8 mouse cellular contexts compared by ENCODE assay signal in genomic region chr12:4080311-4080710, GRCm38 (mm10). TPM values are rescaled to one million over a fixed set of nuclear protein-coding genes. Genes with fewer than 3 reads are reported as not detected.
DNase-seq lines count a peak whose midpoint lies in the region; ATAC-seq lines count a peak whose summit lies in the region.

No protein-coding gene starts in this region.

- H3K4me1 ChIP-seq in midbrain, embryonic 11.5 days (ENCODE audit: control insufficient read depth, insufficient read depth, low read length), result peaks cover 5% of the 10 kb centered on the region
- H3K4me1 ChIP-seq in midbrain, embryonic 13.5 days (replicated peaks), result peaks cover 19% of the 10 kb centered on the region
- no peaks in the 10 kb centered on the region for H3K4me1 ChIP-seq in embryonic facial prominence, embryonic 14.5 days (ENCODE audit: control insufficient read depth, insufficient read depth, low read length)
- H3K4me1 ChIP-seq in liver, embryonic 13.5 days (replicated peaks), result peaks cover 20% of the 10 kb centered on the region

- H3K36me3 ChIP-seq in midbrain, embryonic 11.5 days (ENCODE audit: control insufficient read depth, insufficient read depth, low read length), result no peaks in the 10 kb centered on the region
- H3K36me3 ChIP-seq in midbrain, embryonic 13.5 days, result no peaks in the 10 kb centered on the region
- H3K36me3 ChIP-seq in embryonic facial prominence, embryonic 14.5 days (ENCODE audit: control insufficient read depth, insufficient read depth, low read length), result no peaks in the 10 kb centered on the region
- no peaks in the 10 kb centered on the region for H3K36me3 ChIP-seq in liver, embryonic 13.5 days

- DNase-seq in midbrain, embryonic 11.5 days (ENCODE audit: low spot score, missing footprints), result peak; percentile 99
- DNase-seq in adrenal gland, postnatal 36 days, result peak; percentile 79 to 80
- peak; percentile 61 for DNase-seq in embryonic facial prominence, embryonic 14.5 days (ENCODE audit: low spot score)
- DNase-seq in kidney, postnatal 10 days, result peak; percentile 87
- peak; percentile 42 for DNase-seq in liver, embryonic 13.5 days
- peak; percentile 92 to 94 for DNase-seq in right cerebral cortex, adult 2 months (ENCODE audit: low spot score in 2 of 2)
- peak; percentile 29 for DNase-seq in urinary bladder, postnatal 10 days (ENCODE audit: low spot score)

- no peak overlapping the region for H3K4me3 ChIP-seq in midbrain, embryonic 11.5 days (ENCODE audit: low read depth, low read length)
- no peak overlapping the region for H3K4me3 ChIP-seq in midbrain, embryonic 13.5 days (replicated peaks)
- no peak overlapping the region for H3K4me3 ChIP-seq in embryonic facial prominence, embryonic 14.5 days (ENCODE audit: low read depth, low read length)
- H3K4me3 ChIP-seq in liver, embryonic 13.5 days (replicated peaks), result no peak overlapping the region

- no peak overlapping the region for H3K9ac ChIP-seq in midbrain, embryonic 11.5 days (ENCODE audit: low read length)
- no peak overlapping the region for H3K9ac ChIP-seq in midbrain, embryonic 13.5 days (replicated peaks)
- H3K9ac ChIP-seq in embryonic facial prominence, embryonic 14.5 days (ENCODE audit: low read depth, low read length), result no peak overlapping the region
- H3K9ac ChIP-seq in liver, embryonic 13.5 days, result no peak overlapping the region

- no peak for ATAC-seq in midbrain, embryonic 11.5 days (ENCODE audit: low FRiP score)
- ATAC-seq in midbrain, embryonic 13.5 days, result no peak
- ATAC-seq in embryonic facial prominence, embryonic 14.5 days (ENCODE audit: low read depth), result no peak
- no peak for ATAC-seq in liver, embryonic 13.5 days (ENCODE audit: low read depth)

- H3K4me2 ChIP-seq in midbrain, embryonic 11.5 days, result no peak overlapping the region
- H3K4me2 ChIP-seq in midbrain, embryonic 13.5 days (replicated peaks), result no peak overlapping the region
- H3K4me2 ChIP-seq in embryonic facial prominence, embryonic 14.5 days (ENCODE audit: low read depth, low read length), result no peak overlapping the region
- H3K4me2 ChIP-seq in liver, embryonic 13.5 days, result no peak overlapping the region

- WGBS in midbrain, embryonic 11.5 days, result 0% methylated on average over 2 of the region's 2 CpGs
- WGBS in midbrain, embryonic 13.5 days, result 0% methylated on average over 2 of the region's 2 CpGs
- WGBS in embryonic facial prominence, embryonic 14.5 days, result 0% methylated on average over 2 of the region's 2 CpGs
- 0% methylated on average over 2 of the region's 2 CpGs for WGBS in liver, embryonic 13.5 days (ENCODE audit: insufficient replicate concordance)

- no peak overlapping the region for H3K27ac ChIP-seq in midbrain, embryonic 11.5 days (ENCODE audit: low read depth, low read length)
- H3K27ac ChIP-seq in midbrain, embryonic 13.5 days, result no peak overlapping the region
- no peak overlapping the region for H3K27ac ChIP-seq in embryonic facial prominence, embryonic 14.5 days (replicated peaks; ENCODE audit: low read depth, low read length)
- no peak overlapping the region for H3K27ac ChIP-seq in liver, embryonic 13.5 days

- H3K27me3 ChIP-seq in midbrain, embryonic 11.5 days (ENCODE audit: control insufficient read depth, insufficient read depth, low read length), result no peaks in the 10 kb centered on the region
- H3K27me3 ChIP-seq in midbrain, embryonic 13.5 days, result no peaks in the 10 kb centered on the region
- no peaks in the 10 kb centered on the region for H3K27me3 ChIP-seq in embryonic facial prominence, embryonic 14.5 days (replicated peaks; ENCODE audit: control insufficient read depth, insufficient read depth, low read length)
- no peaks in the 10 kb centered on the region for H3K27me3 ChIP-seq in liver, embryonic 13.5 days

- no peaks in the 10 kb centered on the region for H3K9me3 ChIP-seq in midbrain, embryonic 11.5 days (ENCODE audit: control insufficient read depth, low read length)
- H3K9me3 ChIP-seq in midbrain, embryonic 13.5 days, result no peaks in the 10 kb centered on the region
- no peaks in the 10 kb centered on the region for H3K9me3 ChIP-seq in embryonic facial prominence, embryonic 14.5 days (ENCODE audit: control insufficient read depth, low read length)
- H3K9me3 ChIP-seq in liver, embryonic 13.5 days (replicated peaks), result no peaks in the 10 kb centered on the region

RNA-seq across cellular contexts. Expression of gene Dnajc27, which starts 2.1 kb away (rescaled TPM):
- polyA plus RNA-seq in midbrain, embryonic 11.5 days (2014; fragmentation: Nextera tagmentation; extraction: Ambion mirVana), result 9.9 and 11.4 TPM in 2 replicates
- 15.0 and 15.4 TPM in 2 replicates for polyA plus RNA-seq in midbrain, embryonic 13.5 days (2015; fragmentation: Nextera tagmentation; extraction: Ambion mirVana)
- total RNA-seq in adrenal gland, postnatal 36 days (2021), result 1 to 10 TPM; 4.9 to 5.5 TPM
- polyA plus RNA-seq in embryonic facial prominence, embryonic 14.5 days (2014; fragmentation: Nextera tagmentation; extraction: Ambion mirVana), result 6.0 and 8.0 TPM in 2 replicates
- polyA plus RNA-seq in liver, embryonic 13.5 days (2015; fragmentation: Nextera tagmentation; extraction: Ambion mirVana), result 2.0 and 2.5 TPM in 2 replicates

RNA-seq across cellular contexts. Expression of gene Efr3b, which starts 41.6 kb away (rescaled TPM):
- polyA plus RNA-seq in midbrain, embryonic 11.5 days (2014; fragmentation: Nextera tagmentation; extraction: Ambion mirVana), result 11.4 and 11.7 TPM in 2 replicates
- polyA plus RNA-seq in midbrain, embryonic 13.5 days (2015; fragmentation: Nextera tagmentation; extraction: Ambion mirVana), result 37.9 and 41.5 TPM in 2 replicates
- 1 to 10 TPM; 1.9 to 5.1 TPM for total RNA-seq in adrenal gland, postnatal 36 days (2021)
- 3.4 and 3.8 TPM in 2 replicates for polyA plus RNA-seq in embryonic facial prominence, embryonic 14.5 days (2014; fragmentation: Nextera tagmentation; extraction: Ambion mirVana)
- polyA plus RNA-seq in liver, embryonic 13.5 days (2015; fragmentation: Nextera tagmentation; extraction: Ambion mirVana), result 0.13 TPM in 2 replicates

RNA-seq across cellular contexts. Expression of gene Adcy3, which starts 52.6 kb away (rescaled TPM):
- polyA plus RNA-seq in midbrain, embryonic 11.5 days (2014; fragmentation: Nextera tagmentation; extraction: Ambion mirVana), result 2.2 and 2.7 TPM in 2 replicates
- 4.8 and 5.8 TPM in 2 replicates for polyA plus RNA-seq in midbrain, embryonic 13.5 days (2015; fragmentation: Nextera tagmentation; extraction: Ambion mirVana)
- total RNA-seq in adrenal gland, postnatal 36 days (2021), result 10 to 100 TPM; 27.4 to 47.1 TPM
- polyA plus RNA-seq in embryonic facial prominence, embryonic 14.5 days (2014; fragmentation: Nextera tagmentation; extraction: Ambion mirVana), result 13.0 and 13.4 TPM in 2 replicates
- 0.81 and 0.82 TPM in 2 replicates for polyA plus RNA-seq in liver, embryonic 13.5 days (2015; fragmentation: Nextera tagmentation; extraction: Ambion mirVana)

Comparison
In these comparisons a context has a peak if more than half of its experiments do, and no peak if none do; other contexts are left out.
1. DNase-seq: peak in every context shown above with its lines; median percentile 99 in midbrain, embryonic 11.5 days; 93 in right cerebral cortex, adult 2 months; 87 in kidney, postnatal 10 days; 80 in adrenal gland, postnatal 36 days; 61 in embryonic facial prominence, embryonic 14.5 days; 42 in liver, embryonic 13.5 days; 29 in urinary bladder, postnatal 10 days.